Mouse (Mus musculus) layer of hippocampus, adult 11-12 months (tissue): Measurements from ENCODE around the gene Maged1.

Experiments
- DNase-seq: peaks from one replicate; pipeline ENCODE4 v3.0.0; 2022; ENCODE audit warnings: low spot score

Maged1 gene

DNA sequence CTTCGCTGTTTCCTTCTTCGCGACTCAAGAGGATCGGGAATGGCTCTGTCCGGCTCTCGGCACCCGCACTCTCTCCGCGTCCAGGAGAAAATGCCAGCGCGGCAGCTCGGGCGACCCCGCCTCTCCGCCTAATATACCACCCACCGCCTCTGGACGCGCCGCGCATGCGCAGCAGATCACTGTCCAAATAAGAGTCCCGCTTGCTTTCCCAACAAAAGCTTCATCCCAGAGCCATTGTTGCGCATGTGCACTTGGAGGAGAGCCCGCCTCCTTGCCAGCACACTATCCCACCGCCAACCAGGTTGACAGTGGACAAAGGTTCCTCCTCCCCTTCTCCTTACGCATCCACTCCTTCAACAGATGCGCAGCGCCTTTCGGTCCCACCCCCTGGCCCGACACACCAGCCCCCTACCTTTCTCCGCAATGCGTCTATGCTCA, at the start of gene Maged1:
Gene Maged1 (minus strand): TSS at position 226 of the 438 bp plus-strand sequence.
- DNase-seq, result peak; percentile 89

DNA sequence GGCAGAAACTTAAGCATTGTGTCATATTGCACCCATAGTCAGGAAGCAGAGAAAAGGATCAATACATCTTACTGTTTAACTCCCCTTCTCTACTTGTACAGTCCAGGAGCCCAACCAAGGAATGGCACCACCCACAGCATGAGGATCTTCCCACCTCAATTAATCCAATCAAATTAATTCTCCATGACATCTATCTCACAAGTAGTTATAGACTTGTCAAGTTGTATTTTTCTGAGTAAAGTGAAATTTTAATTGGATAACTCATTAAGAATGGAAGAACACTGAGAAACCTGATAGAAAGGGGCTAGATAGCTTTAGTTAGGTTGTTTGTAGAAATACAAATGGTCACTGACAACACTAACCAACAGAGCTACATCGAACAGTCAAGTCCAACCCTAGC, 38.3 kb upstream of the Maged1 start:
- no peak for DNase-seq

DNA sequence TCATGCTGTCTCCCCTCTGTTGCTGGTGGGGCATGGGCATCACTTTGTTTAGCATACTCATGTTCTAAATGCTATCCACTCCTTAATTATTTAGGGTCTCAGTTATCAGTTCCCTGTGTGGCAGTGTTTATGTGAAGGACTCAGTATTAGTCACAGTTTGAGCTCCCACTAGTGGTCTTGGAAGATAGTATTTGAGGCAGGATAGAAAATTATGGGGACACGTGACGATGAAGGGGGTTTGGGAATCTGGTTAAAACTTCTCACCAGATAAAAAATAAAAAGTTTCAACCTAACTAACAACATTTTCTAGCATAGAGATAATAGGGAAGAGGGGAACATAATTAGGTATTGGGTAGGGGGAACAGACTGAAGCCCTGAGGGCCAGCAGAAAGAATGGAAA, 22.8 kb upstream of the Maged1 start:
- no peak for DNase-seq

DNA sequence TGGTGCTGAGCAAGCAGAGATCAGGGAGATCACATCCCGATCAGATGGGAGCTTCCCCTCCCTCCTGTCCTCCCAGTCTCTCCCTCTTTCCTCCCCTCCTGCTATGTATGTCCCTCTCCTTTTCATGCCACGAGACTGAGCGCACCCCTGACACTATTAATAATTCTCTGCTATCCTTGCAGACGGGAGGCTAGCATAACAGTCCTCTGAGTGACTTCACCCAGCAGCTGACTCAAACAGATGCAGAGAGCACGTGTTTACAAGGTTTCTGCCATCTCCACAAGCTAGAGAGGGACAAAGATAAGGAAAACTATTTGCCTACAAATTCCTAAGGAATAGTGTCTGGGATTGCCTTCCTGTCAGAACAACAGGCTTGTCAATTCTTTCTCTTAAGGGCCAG, 20.4 kb upstream of the Maged1 start:
- DNase-seq, result no peak

DNA sequence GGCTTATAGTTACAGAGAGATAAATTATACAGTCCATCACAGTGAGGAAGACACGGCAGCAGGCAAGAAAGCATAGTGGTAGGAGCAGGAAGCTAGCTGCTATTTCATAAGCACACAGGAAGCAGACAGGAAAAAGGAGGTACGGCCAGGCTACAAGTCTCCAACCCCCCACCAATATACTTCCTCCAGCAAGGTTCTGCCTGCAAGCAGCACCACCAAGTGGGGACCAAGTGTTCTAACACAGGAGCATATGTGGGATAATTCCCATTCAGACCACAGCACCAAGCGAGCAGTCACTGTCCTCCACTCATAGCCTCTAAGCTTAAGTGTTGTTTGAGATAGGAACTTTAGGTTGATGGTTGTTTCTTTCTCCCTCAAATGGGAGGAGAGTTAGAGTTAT, 6.3 kb upstream of the Maged1 start:
- no peak for DNase-seq

DNA sequence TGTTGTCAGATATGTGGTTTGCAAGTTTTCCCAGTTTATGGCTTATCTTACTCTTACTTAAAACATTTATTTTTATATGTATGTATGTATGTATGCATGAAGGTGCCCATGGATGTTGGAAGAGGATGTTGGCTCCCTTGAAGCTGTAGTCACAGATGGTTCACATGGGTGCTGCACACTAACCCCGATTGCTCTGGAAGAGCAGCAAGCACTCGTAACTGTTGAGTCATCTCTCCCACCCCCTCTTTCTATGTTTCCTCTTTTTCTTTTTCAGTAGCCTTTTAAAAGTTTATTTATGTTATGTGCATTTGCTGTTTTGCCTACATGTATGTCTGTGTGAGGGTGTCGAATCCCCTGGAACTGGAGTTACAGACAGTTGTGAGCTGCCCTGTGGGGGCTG, 4.0 kb upstream of the Maged1 start:
- DNase-seq, result no peak

DNA sequence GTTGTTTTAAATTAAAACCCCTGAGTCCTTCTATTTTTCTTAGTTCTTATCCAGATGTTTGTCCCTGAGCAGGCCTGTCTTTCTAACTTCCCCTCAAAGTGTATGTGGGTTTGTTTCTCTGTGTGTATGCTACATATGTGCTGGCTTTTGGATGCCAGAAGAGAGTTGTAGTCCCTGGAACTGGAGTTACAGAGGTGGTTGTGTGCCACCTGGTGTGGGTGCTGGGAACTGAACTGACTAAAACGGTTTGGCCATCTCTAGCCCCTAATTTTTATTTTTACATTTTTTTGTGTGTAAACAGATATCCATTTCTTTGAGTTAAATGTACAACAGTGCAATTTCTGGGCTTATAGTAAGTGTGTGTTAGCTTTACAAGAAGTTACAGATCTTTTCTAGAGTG, 3.0 kb upstream of the Maged1 start:
- DNase-seq, result no peak

DNA sequence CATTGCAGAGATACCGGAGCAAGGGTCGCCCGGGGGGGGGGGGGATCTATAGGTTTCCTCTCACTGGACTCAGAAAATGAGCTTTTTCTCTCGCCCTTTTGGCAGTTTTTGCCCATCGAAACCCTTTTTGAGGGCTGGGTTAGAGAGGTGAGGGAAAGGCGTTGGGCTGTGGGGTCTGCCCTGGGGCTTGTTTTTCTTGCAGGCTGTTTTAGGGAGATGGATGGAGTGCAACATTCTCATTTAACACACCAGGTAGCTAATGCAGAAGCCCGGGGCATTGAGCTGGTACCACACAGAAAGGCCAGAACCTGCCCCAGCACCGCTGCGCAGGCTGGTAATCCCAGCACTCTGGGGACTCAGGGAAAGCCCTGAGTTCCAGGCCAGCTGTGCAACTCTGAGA, 593 bp upstream of the Maged1 start:
- no peak for DNase-seq

DNA sequence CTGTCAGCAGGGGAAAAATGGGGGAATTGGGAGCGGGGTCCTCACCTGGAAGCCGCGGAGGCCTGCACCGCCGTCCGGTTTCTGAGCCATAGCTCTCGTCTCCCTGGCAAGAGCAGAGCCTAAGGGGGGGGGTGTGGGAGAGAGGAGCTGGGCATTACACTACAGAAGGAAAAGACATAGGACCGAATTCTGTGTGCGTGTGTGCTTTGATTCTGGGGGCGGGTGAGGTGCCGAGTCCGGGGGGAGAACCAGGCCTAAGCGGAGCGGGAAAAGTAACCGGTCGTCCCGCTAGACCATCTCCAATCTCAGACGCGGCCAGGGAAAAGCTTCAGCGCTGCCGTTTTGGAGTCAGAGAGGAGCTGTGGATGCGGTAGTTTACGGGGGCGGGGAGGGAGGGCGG, 737 bp downstream of the Maged1 start:
- no peak for DNase-seq

DNA sequence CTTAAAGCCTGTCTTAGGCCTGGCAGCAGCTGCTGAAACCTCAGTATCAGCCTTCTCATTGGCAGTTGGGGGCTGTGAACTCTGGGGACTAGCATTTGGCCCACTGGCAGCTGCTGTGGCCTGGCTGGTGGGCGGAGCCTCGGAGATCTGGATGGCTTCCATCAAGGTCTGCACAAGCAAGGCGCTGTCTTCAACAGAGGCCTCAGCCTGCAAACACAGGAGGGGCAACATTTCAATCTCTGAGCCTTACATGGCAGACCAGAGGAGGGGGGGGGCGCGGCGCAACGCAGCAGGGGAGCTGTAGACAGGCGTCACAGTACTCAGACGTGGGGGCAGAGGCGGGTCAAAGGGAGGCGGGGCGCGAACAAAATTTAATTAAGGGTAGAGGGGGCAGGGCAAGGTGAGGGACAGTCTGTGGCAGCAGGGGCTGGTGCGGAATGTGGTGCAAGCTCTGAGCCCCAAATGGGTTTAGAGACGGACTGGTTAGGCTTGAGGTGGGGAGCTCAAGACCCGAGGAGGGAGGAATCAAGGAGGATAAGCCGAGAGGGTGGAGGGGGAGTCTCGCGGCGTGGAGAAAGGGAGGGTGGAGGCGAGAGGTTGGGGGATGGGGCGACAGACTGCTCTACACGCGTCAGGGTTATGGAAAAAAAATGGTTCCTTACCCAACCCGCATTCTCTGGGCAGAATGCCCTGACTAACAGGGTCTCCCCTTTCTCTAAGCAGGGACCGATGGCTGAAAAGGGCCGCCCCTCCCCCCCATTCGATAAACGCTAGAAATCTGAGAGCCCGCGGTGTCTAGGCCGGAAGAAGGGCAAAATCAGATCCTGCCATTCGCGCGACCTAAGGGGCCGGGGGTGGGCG, 1.4 kb downstream of the Maged1 start:
- DNase-seq, result peak; percentile 44

DNA sequence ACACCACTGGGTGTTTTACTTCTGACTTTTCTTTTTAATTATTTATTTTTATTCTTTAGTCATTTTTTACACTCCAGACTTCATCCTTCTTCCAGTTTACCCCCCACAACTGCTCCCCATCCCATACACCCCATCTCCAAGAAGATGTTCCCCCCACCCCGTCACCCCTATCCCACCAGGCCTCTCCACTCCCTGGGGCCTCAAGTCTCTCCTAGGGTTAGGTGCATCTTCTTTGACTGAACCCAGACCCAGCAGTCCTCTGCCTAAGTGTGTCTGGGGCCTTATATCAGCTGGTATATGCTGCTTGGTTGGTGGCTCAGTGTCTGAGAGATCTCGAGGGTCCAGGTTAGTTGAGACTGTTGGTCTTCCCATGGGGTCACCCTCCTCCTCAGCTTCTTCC, 7.6 kb downstream of the Maged1 start:
- no peak for DNase-seq

DNA sequence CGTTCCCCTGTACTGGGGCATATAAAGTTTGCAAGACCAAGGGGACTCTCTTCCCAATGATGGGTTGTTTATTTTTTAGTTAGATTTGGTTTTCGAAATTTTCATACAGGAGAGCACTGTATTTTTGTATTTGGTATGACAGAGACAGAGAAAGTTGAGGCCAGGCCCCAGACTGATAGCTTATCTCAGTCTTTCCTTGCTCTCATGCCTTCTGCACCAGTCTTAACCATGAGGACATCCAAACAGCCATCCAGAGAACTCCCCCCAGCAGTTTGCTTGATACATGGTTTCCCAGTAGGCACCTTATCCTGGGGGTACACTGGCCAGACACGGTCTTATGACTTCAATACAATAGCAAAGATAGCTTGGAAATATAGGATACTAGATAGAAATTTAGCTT, 11.6 kb downstream of the Maged1 start:
- DNase-seq, result no peak

DNA sequence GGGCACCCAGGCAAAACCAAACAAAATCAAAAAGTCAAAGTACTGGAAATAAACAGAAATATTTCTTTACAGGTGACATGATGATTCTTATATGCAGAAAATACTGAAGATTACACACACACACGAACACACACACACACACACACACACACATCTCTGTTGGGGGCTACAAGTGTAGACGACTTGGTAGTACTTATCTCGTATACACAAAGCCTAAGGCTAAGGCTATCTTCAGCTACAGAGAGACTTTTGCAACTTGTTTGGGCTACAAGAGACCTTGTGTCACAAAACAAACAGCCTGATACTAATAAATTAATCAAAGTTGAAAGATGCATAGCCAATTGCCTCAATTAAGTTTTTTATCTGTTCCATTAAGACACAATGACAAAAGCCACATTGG, 19.8 kb downstream of the Maged1 start:
- no peak for DNase-seq

DNA sequence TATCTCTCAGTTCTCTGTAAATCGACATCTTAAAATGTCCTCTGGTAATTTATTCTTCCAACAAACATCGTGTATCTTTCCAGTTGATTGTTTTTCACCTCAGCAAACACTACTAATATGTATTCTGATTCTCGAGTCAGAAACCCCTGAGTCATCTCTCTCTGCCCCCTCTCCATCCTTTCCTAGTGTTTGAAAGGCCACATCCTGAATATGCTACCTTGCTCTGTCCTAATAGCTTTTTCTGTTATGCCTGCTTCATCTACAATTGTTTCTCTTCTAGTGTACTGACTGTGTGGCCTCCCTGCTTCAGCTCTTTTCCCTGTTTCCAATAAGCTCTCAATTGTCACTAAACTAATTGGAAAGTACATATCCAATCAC, 33.5 kb downstream of the Maged1 start:
- DNase-seq, result no peak

DNA sequence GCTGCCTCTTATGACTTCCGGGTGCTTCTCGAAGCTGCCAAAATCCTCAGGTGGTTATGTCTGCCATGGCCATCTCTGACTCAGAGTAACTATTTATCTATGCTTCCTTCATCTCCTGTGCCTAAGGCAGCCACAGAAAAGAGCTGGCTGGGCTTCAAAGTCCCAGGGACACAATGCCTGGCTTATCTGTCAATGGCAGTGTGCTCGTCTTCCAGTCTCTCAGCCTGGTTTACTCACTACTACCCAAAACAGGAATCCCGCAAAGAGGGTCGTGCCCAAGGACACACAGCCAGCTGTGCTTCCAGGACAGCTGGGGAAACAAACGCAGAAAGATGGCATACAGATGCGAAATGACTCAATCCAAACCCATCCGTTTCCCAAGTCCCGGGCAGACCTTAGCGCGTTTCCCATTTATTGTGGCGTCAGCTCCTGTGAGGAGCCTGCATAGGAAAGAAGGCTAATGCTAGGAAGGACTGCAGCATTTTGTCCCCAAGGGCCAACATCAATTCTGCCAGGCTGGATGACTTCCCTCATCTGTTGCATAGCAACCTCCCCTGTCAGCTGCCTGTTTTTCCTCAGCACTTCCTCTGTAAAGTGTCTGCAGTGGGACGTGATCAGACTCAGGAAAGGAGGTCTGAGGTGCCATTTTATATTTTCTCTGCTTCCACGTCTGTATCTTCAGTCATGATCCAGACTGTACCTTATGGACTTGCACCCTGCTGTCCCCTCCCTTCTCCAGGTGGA, 34.1 kb downstream of the Maged1 start:
- DNase-seq, result peak; percentile 2

DNA sequence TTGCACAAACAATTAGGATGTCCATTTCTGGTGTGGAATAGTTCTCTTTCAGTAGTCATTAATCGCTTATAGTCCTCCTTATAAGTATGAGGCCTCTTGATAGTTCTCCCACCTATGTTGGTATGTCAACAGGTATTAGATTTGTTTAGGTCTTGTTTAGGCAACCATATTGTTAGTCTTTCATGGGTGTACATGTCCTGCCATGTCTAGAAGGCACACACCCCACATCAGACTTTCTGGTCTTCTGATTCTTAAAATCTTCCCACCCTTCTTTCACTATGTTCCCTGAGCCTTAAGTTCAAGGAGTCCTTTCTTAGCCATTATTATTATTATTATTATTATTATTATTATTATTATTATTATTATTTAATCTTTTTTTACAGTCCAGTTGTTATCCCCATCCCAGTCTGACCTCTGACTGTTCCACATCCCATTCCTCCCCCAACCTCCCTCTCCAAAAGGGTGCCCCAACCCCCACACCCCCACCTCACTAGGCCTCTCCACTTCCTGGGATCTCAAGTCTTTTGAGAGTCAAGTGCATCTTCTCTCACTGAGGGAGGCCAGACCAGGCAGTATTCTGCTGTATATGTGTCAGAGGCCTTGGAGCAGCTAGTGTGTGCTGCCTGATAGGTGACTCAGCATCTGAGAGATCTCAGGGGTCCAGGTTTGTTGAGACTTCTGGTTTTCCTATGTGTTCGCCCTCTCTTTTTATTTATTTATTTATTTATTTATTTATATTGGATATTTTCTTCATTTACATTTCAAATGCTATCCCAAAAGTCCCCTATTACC, 55.7 kb downstream of the Maged1 start:
- DNase-seq, result no peak
